Mouse (Mus musculus) olfactory bulb, adult 2 months (tissue): ENCODE measurements at regions not wholly inside any gene's neighbourhood (a gene's known extent, or its start where the extent isn't known, plus 50 kb on each side); places are given as distances from the start of the nearest gene placed in this dataset.

ENCODE experiments used
- CTCF ChIP-seq: fragments of 200-500 bp; IDR thresholded peaks from 2 replicates; pipeline ENCODE4 v1.5.1; 2012; ENCODE audit warnings: low read depth, mild to moderate bottlenecking, low read length, moderate library complexity; ENCODE audit not compliant: insufficient read depth
- POLR2A ChIP-seq: fragments of 200-500 bp; IDR thresholded peaks from 2 replicates; pipeline ENCODE4 v1.6.1; 2012; ENCODE audit warnings: mild to moderate bottlenecking, low read depth, low read length, moderate library complexity; ENCODE audit not compliant: insufficient read depth

GRCm38 (mm10) chr13:72707469-72707868, 78.8 kb downstream of the Irx2 start:
- TF ChIP-seq CTCF, result no peak
- no peak for TF ChIP-seq POLR2A
